In the genomic region with DNA sequence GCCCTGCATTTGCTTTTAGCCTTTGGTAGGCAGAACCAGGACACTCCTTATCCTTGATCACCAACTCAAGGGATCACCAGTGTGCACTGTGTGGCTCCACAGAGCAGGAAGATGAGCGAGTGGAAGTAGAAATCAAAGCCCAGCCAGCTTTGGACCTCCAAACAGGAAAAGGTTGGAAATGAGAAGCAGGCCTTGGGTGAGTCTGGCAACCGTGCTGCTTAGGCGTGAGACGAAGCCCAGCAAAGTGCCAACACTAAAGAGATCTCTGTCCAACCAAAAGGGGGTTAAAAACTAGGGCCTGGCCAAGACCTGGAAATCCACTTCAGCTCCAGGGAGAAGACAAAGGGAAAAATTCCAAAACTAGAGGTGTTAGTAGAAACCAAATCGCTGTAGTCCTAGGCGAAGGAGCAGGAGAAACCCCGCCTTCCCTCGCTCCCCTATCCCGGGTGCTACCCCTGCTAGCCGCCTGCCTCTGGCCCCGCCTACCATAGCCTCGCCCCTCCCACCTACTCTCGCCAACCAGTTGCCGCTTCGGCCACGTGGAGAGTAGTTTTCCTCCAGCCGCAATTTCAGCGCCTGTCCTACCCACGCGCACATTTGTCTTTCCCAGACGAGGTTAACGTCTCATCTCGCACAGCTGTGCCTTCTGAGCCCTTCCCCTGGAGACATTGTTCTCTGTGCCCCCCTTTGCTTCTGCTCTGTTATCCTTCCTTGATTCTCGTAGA, we compare ENCODE assay signal across 9 mouse cellular contexts. TPM values are rescaled to one million over a fixed set of nuclear protein-coding genes. Genes with fewer than 3 reads are reported as not detected.
DNase-seq lines count a peak whose midpoint lies in the region; ATAC-seq and TF ChIP-seq lines count a peak whose summit lies in the region.
"Had no signal": no experiment of that assay in that cellular context is flagged by ENCODE, and none has a peak within 500 bp of the region (broad histone marks: within the 10 kb centered on the region; RNA-seq: fewer than 3 reads in every experiment).

No protein-coding gene starts in this region.

- H3K9me3 ChIP-seq in forebrain, embryonic 14.5 days (replicated peaks; ENCODE audit: control insufficient read depth, low read length): 0 out of 2 replicates have a peak, but pooled peaks cover 1% of the 10 kb centered on the region
- no peaks in the 10 kb centered on the region for H3K9me3 ChIP-seq in neural tube, embryonic 14.5 days (ENCODE audit: control insufficient read depth, low read length)

- H3K4me3 ChIP-seq in brown adipose tissue, adult 24 weeks (ENCODE audit: insufficient read depth, low read depth, low read length): peak overlapping the region; percentile 48
- H3K4me3 ChIP-seq in forebrain, embryonic 14.5 days (ENCODE audit: low read depth, low read length): peak overlapping the region; percentile 8
- peak overlapping the region; percentile 19; the same call in 1 of the 2 replicates for H3K4me3 ChIP-seq in neural tube, embryonic 14.5 days (ENCODE audit: low read depth, low read length)
- peak overlapping the region; percentile 83 for H3K4me3 ChIP-seq in testis, adult 2 months (ENCODE audit: control insufficient read depth, low read depth, low read length)

- DNase-seq in CD4-positive, CD25-positive, alpha-beta regulatory T cell, adult 2 months (ENCODE audit: low read depth, low spot score): peak; percentile 81
- peak; percentile 58 for DNase-seq in forebrain, embryonic 14.5 days (ENCODE audit: low spot score)
- peak; percentile 76 to 84 for DNase-seq in heart, postnatal 14 days
- peak; percentile 88 to 91 for DNase-seq in kidney, postnatal 4 days
- peak; percentile 89 for DNase-seq in lung, adult 18-20 months

- no peaks in the 10 kb centered on the region for H3K27me3 ChIP-seq in forebrain, embryonic 14.5 days (replicated peaks; ENCODE audit: control insufficient read depth, insufficient read depth, low read length)
- H3K27me3 ChIP-seq in neural tube, embryonic 14.5 days (ENCODE audit: control insufficient read depth, insufficient read depth, low read length): no peaks in the 10 kb centered on the region
- no peaks in the 10 kb centered on the region for H3K27me3 ChIP-seq in testis, adult 2 months (ENCODE audit: control insufficient read depth, insufficient read depth, low read length)
- H3K27me3 ChIP-seq: Patski had no signal

- no peak overlapping the region for H3K9ac ChIP-seq in forebrain, embryonic 14.5 days (ENCODE audit: low read length)
- H3K9ac ChIP-seq in neural tube, embryonic 14.5 days (replicated peaks; ENCODE audit: low read depth, low read length): 0 out of 2 replicates have a peak overlapping the region, but pooled peaks have one; percentile 1

- ATAC-seq in forebrain, embryonic 14.5 days: peak; percentile 82
- ATAC-seq in neural tube, embryonic 14.5 days (ENCODE audit: low read depth): peak; percentile 63
- ATAC-seq: Patski had no signal

- H3K4me1 ChIP-seq in brown adipose tissue, adult 24 weeks (ENCODE audit: control insufficient read depth, insufficient read depth, insufficient read length, low read length): no peaks in the 10 kb centered on the region; the same call in 1 of the 2 replicates
- H3K4me1 ChIP-seq in forebrain, embryonic 14.5 days (ENCODE audit: control insufficient read depth, insufficient read depth, low read length): no peaks in the 10 kb centered on the region
- peaks cover 6% of the 10 kb centered on the region; the same call in 1 of the 2 replicates for H3K4me1 ChIP-seq in neural tube, embryonic 14.5 days (ENCODE audit: control insufficient read depth, insufficient read depth, low read length)
- H3K4me1 ChIP-seq in testis, adult 2 months (ENCODE audit: control insufficient read depth, insufficient read depth, low read length): peaks cover 13% of the 10 kb centered on the region

- H3K27ac ChIP-seq in brown adipose tissue, adult 24 weeks (replicated peaks; ENCODE audit: low read depth, low read length): no peak overlapping the region
- H3K27ac ChIP-seq in forebrain, embryonic 14.5 days (ENCODE audit: low read depth, low read length): no peak overlapping the region
- no peak overlapping the region for H3K27ac ChIP-seq in neural tube, embryonic 14.5 days (ENCODE audit: low read depth, low read length)
- H3K27ac ChIP-seq in testis, adult 2 months (ENCODE audit: control insufficient read depth, insufficient read depth, low read depth, low read length): peak overlapping the region; percentile 86

- TF ChIP-seq POLR2A in testis, adult 2 months (IDR thresholded peaks at IDR 0.05; ENCODE audit: control insufficient read depth, low read depth, low read length): peak; percentile 87

- no peak; the same call in 1 of the 2 replicates for TF ChIP-seq CTCF in testis, adult 2 months (IDR thresholded peaks at IDR 0.05; ENCODE audit: control insufficient read depth, insufficient read depth, insufficient replicate concordance, low read depth, low read length)

- intact Hi-C loops in heart, postnatal 14 days (cut with DNase I): no loop called here

- H3K36me3 ChIP-seq in forebrain, embryonic 14.5 days (ENCODE audit: control insufficient read depth, insufficient read depth, low read length): no peaks in the 10 kb centered on the region
- H3K36me3 ChIP-seq in neural tube, embryonic 14.5 days (ENCODE audit: control insufficient read depth, insufficient read depth, low read length): no peaks in the 10 kb centered on the region
- H3K36me3 ChIP-seq in testis, adult 2 months (ENCODE audit: control insufficient read depth, insufficient read depth, low read length): no peaks in the 10 kb centered on the region; the same call in none of the 2 replicates

- peak overlapping the region; percentile 46 for H3K4me2 ChIP-seq in forebrain, embryonic 14.5 days (ENCODE audit: low read length)
- H3K4me2 ChIP-seq in neural tube, embryonic 14.5 days (ENCODE audit: low read depth, low read length): peak overlapping the region; percentile 39

- WGBS in forebrain, embryonic 14.5 days: 13% methylated on average over 24 of the region's 24 CpGs
- WGBS in neural tube, embryonic 14.5 days: 15% methylated on average over 24 of the region's 24 CpGs

RNA-seq across cellular contexts. Expression of gene Efcab8, which starts 0.9 kb away (rescaled TPM):
- 0.63 and 1.5 TPM in 2 replicates for polyA plus RNA-seq in brown adipose tissue, adult 24 weeks (2012; ENCODE audit: insufficient read depth, insufficient read length, missing spikeins)
- polyA plus RNA-seq in forebrain, embryonic 14.5 days (2014; fragmentation: Nextera tagmentation; extraction: Ambion mirVana): not detected in 2 replicates
- not detected for total RNA-seq in heart, postnatal 14 days (2021)
- not detected in 2 replicates for polyA plus RNA-seq in neural tube, embryonic 14.5 days (2014; fragmentation: Nextera tagmentation; extraction: Ambion mirVana)
- polyA plus RNA-seq in testis, adult 2 months (2012; rRNA removed): 41.4 and 46.4 TPM in 2 replicates

RNA-seq across cellular contexts. Expression of gene Mapre1, which starts 37.7 kb away (rescaled TPM):
- 38.9 and 42.6 TPM in 2 replicates for polyA plus RNA-seq in brown adipose tissue, adult 24 weeks (2012; ENCODE audit: insufficient read depth, insufficient read length, missing spikeins)
- polyA plus RNA-seq in forebrain, embryonic 14.5 days (2014; fragmentation: Nextera tagmentation; extraction: Ambion mirVana): 384 and 427 TPM in 2 replicates
- 10 to 100 TPM; 70.1 to 86.8 TPM for total RNA-seq in heart, postnatal 14 days (2021)
- polyA plus RNA-seq in neural tube, embryonic 14.5 days (2014; fragmentation: Nextera tagmentation; extraction: Ambion mirVana): 337 and 393 TPM in 2 replicates
- 6.3 and 8.2 TPM in 2 replicates for polyA plus RNA-seq in testis, adult 2 months (2012; rRNA removed)

Comparison
In these comparisons a context has a peak if more than half of its experiments do, and no peak if none do; other contexts are left out.
1. H3K4me3 ChIP-seq: peak in every context shown above with its lines; median percentile 83 in testis, adult 2 months; 48 in brown adipose tissue, adult 24 weeks; 19 in neural tube, embryonic 14.5 days; 8 in forebrain, embryonic 14.5 days.
2. RNA of gene Efcab8, which starts 0.9 kb away (polyA plus RNA-seq): 41.4 to 46.4 TPM in testis, adult 2 months; 0.63 to 1.5 TPM in brown adipose tissue, adult 24 weeks, not detected in neural tube, embryonic 14.5 days and not detected in forebrain, embryonic 14.5 days; every median in the first group is over 10 times any median in the second.
3. Peak in every context shown above with its lines, with median percentiles within 50 percentile points of each other: DNase-seq.